Mouse (Mus musculus) spleen, postnatal 10 days (tissue): ENCODE data around the gene 4930512M02Rik.
"Not testable (repeated sequence)": the region's sequence is repeated elsewhere in the genome, so short reads cannot be mapped to it uniquely, and the experiment has no call there.

ENCODE experiments used
- DNase-seq, 2 experiments: peaks; one replicate each; pipeline ENCODE4 v3.0.0; 2021 to 2022; ENCODE audit warnings: low spot score in 2 of 2

The 4930512M02Rik gene

DNA sequence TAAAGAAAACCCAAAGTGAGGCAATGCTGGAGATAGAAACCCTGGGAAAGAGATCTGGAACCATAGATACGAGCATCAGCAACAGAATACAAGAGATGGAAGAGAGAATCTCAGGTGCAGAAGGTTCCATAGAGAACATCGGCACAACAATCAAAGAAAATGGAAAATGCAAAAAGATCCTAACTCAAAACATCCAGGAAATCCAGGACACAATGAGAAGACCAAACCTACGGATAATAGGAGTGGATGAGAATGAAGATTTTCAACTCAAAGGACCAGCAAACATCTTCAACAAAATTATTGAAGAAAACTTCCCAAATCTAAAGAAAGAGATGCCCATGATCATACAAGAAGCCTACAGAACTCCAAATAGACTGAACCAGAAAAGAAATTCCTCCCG lies at the start of gene 4930512M02Rik:
TSS of gene 4930512M02Rik (minus strand) at position 101 of the 400 bp plus-strand sequence.
- not testable (repeated sequence) for DNase-seq

DNA sequence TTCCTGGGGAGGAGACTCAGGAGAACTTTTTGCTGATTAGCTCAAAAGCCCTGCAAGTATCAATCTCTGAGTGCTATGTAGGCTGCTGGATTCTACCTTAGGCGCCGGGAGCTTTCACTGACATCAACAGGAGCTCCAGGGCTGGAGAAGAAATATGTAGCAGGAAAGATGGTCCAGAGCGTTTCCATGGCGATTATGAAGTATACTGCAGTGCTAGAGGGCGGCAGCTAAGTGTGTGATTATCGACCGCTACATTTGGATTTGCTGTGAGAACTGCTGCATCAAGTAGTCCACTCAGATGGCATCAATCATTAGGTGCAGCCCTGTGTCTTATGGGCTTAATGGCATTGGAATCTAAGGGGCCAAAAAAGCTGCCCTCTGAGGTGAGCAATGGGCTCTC lies 49.5 kb upstream of the 4930512M02Rik start:
- DNase-seq, result no peak

DNA sequence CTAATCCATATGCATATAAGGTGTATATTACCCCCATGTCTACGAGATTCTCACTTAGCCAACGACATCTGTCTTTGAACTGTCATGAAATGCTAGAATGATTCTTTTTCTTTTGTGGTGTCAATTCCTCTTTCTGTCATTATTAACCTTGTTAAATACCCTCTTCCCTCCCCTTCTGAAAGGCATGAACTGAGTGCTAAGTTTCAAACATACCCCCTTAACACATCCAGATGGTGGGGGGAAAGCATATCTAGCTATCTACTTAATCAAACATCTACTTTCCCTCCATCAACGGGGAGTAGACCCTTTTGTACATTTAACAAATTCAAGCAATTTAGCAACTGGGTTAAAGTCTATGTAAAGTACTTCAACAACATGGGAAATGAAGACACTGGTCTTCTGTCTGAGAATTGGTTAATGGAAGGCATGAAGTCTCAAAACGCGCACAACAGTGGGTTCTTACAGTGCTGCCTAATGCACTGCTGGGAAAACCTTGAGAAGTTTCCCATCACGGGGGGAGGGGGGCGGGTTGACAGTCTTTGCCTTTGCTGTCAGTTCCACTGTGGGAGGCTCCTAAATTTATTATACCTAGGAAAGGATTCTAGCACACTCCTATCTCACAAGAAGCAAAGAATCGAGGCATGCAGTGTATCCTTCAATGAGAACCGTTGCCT lies 48.6 kb upstream of the 4930512M02Rik start:
- DNase-seq, result no peak

DNA sequence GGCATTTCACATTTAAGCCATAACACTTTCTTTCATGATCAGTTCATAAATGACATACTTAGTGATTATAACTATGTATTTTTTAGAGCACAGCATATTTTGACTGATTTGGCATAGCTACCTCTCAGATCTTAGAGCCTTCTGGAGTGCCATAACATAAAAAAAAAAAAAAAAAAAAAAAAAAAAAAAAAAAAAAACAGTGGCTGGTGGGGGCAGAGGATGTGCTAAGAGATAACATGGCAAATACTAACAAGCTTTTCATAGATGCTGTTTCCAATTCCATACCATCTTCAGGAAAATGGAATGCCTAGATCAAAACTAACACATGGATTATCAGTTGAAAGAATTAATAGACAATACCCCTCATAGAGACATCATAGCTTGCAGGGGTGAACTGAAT lies 47.4 kb upstream of the 4930512M02Rik start:
- no peak for DNase-seq

DNA sequence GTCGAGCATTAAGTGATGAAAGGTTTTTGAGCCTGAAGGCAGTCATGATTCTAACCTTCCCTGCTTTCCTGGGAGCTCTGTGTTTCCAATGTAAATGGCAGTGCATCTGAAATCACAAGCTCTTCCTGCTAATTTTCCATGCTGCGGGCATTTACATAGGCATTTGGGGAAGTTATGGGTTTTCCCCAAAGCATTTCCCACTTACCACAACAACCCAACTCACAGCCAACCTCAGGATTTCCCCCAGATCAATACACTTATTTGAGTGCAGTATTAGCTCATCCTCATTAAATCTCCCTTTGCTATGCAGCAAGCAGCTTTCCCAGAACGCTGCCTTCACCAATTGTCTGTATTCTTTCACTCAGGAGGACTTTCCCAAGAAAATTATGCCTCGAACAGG lies 45.3 kb upstream of the 4930512M02Rik start:
- DNase-seq, result no peak

DNA sequence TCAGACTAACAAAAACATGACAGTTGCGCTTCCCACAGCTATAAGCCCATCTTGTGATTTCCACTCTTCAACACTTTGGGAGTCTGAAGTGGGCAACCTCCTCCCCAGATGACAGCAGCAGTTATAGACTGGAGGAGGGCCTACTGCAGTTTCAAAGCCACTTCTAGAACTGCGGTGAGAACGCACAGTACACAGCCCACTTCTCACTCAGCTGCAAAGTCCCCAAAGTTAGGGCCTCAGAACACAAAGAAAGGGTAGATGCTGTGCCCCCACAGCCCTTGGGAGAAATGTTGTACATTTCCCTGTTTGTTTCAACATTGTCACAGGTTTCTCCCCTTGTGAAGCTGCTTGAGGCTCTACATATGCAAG lies 40.3 kb upstream of the 4930512M02Rik start:
- no peak for DNase-seq

DNA sequence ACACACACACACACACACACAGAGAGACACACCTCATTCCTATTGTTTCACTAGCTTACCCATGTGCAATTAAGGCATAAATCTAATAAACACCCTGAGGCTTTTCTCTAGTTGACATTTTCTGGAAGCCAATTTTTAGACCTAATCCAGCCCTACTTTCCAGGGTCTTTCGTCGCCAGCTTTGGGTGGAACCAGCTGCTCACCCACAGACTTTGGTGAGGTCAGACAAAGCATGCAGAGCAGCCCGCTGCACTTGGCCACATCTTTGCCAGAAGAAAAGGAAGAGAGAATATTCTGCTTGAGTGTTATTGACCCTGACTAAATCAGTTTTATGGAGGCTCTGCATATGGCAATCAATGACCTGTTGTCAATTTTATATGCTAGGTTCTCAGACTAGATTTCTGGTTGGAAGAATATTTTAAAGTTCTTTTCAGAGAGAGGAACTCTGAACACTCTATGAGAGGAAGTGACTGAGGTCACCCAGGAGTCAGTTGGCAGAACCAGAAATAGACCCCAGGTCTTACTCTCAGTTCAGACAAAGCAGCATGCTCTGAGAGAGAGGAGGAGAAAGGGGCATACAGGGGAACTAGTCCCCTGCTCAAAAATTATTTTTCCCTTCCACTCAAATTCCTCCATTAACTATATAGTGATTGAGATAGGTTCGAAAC lies 39.8 kb upstream of the 4930512M02Rik start:
- no peak for DNase-seq

DNA sequence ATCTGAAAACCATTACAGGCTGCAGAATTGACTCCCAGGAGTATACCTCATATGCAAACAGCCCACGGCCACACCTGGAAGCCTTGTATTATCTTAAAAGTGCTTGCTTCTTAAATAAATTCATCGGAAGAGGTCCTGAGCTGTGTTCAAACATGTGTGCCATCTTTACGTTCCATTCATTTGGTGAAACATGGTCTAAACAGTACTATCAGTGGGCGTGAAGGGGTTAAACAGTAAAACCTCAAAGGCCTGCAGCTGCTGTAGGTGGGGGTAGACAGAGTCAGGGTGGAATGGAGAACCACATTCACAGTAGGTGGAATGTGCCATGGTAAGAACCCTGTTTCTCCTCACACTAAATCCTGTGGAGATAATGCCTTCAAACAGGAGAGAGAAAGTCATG lies 33.0 kb upstream of the 4930512M02Rik start:
- no peak for DNase-seq

DNA sequence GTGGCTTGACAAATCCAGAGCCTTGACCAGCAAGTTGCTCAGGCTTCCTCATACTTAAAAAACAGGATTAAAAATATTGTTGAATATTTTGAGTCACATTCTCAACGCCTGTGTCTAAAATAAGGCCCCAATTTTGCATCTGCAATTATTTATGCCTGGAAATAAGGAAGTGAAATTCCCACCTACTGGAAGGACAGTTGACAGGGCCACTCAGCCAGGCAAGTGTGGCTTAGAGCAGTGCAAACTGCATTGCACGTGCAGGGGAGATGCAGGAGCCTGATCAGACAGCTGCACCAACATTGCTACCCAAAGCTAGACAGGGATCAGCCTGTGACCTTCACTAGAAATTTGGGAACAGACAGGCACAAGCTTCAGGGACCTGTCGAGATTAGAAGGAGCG lies 31.2 kb upstream of the 4930512M02Rik start:
- DNase-seq, result no peak

DNA sequence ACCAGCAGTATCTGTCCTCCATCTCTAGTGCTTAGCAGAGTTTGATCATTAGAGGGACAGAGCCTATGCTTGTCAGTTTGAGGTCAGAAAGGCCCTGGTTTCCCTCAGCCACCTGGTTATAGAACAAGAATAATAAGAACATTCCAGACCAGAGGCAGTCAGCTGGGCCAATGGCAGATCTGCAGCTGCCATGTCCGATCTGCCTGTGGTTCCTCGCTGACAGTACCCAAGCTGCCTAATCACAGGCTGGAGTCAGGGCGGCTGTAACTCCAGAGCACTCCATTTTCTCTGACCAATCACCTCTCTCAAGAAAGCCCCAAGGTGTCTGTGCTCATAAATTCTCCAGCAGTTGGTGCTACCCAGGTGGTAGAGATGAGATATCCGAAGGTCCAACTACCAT lies 30.0 kb upstream of the 4930512M02Rik start:
- DNase-seq, result no peak

DNA sequence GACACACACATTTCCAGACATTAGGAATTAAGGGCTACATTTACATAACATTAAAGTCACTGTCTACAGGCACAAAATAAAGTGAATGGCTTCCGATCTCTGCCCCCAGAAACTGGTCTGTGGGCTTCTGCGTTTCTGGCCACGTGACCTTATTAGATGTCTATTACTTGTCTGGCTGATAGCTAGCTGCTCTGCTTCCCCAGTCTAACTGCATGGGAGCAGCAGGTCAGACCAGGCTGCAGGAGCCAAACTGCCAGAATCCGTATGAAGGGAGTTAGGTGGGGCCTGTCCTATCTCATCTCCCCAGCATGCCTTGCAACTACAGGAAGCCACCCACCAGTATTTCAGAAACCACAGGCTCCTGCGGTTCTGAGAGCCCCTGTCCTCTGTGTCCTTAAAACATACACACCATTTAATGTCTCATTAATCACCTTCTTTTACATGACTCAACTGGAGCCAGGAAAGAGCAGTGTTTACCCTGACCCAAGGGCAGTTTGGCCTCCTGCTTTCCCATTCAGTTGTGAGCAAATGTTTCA lies 29.4 kb upstream of the 4930512M02Rik start:
- peak; percentile 33 to 47 for DNase-seq

DNA sequence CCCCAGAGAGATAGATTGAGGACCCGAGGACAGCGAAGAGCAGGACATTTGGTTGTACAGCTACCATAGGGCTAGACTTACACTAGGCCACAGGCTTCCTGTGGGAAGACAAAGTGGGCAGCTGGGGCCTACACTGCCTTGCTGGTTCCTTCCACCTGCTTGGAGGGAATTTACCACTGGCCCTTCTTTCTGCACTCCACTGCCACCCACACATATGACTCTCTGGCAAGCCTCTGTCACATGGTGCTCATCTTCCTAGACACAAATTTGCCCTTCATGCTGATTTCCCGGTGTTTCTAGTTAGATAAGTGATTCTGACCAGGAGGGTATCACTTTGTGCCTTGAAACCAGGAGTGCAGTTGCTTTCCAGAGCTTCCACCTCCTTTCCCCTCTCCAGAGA lies 28.8 kb upstream of the 4930512M02Rik start:
- no peak for DNase-seq

DNA sequence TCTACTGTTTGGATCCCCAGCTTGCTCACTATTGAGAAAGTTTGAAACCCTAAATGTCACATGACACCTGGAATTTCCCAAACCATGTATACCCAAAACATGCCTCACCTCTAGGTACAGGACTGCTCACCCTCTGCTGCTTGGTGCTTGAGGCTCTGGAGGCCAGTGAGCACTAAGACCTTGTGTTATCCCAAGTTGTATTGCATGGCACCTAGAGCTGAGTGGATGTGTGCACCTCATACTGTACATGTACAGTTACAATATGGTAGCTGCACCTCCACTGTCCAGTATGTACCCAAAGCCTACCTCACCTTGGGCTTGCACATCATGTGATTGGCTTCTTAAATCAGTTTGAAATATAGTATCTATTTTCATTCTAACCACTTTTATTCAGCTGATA lies 16.7 kb upstream of the 4930512M02Rik start:
- no peak for DNase-seq

DNA sequence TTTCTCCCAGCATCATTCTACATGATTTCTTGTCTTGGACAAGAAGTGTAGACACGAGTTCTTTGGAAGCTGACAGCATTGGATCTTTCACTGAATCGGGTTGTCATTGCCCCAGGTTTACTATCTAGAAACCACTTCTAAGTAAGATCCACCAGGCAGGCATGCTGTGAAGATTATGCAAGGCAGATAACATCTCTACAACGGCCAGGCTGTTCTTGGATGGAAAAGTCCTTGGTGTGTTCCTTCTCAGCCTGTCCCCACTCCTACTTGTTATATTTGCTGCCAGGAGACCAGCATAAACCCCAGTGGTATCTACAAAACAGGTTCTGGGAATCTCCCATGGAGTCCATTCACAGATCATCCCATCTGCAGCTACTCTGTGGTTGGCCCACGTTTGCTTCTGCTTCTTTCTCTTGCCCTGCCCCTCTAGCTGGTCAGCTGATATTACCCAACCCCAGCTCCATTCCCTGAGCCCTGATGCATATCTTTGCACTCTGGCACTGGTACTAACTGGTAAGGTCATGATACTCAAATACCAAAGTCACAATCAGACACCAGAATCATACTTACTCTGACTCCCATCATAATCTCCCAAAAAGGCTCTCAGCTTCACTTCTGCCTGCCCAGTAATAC lies 3.4 kb downstream of the 4930512M02Rik start:
- DNase-seq, result no peak

DNA sequence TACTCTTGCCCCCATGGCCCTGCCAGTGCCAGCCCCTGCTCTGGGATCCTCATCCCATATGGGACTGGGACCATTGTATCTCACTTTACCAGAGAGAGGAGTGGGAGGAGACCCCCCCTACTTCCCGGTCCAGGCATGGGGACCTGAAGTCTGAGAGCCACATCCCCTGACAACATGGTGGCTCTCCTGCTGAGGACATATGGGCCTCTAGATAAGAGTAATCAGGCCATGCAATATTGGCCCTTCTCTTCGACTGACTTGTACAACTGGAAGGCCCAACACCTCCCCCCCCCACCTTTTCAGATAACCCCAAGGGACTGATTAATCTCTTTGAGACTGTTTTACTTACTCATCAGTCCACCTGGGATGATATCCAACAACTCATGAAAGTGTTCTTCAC lies 18.4 kb downstream of the 4930512M02Rik start:
- DNase-seq, result no peak

DNA sequence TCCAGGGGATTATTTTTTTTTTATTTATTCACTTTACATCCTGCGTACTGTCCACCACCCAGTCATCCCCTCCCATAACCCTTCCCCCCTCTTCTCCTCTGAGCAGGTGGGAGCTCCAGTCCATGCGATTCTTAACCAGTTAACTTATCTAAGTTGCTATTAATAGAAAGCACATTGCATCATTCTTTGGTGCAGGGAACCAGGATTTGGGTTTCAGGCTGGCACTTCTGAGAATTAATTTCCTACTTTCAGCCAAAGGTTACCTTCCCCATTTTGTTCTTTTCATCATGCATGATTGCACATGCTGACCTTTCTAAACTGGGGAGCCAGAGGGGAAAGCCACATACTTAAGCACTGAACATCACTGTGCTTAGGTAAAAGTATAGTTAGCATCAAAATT lies 40.3 kb downstream of the 4930512M02Rik start:
- DNase-seq, result no peak

DNA sequence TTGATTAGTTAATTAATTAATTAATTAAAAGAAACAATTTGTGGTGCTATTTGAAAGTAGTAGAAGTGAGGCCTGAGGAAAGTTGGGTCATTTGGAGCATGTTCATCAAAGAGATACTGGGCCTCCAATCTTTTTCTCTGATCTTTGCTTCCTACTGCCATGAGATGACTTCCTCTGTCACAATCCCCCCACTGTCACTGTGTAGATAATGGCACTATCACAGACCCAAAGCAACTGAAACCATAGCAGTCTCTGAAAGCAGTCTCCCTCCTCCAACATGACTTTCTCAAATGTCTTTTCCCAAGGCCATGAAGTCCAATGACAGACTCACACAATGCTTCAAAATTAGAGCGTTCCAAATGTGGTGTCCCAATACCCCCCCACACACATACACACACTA lies 41.2 kb downstream of the 4930512M02Rik start:
- DNase-seq, result no peak

DNA sequence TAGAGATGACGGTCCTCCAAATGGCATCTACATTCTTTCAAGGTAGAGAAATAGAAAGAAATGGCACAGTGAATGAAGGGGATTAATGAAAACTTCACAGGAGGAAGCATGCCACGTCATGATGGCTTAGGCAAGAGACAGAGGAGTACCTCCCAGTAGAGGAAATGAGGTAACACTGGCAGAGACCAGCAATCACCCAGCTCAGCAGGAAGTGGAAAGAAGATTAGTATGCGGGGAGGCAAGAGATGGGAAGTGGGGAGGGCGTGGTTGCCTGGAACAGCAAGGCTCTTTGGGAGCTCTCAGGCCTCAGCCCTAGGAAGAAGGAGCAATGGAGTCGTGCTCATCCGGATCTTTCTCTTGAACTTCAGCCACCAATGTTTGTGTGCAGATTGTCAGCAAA lies 53.9 kb downstream of the 4930512M02Rik start:
- DNase-seq, result peak in 1 of 2 experiments; percentile 31

DNA sequence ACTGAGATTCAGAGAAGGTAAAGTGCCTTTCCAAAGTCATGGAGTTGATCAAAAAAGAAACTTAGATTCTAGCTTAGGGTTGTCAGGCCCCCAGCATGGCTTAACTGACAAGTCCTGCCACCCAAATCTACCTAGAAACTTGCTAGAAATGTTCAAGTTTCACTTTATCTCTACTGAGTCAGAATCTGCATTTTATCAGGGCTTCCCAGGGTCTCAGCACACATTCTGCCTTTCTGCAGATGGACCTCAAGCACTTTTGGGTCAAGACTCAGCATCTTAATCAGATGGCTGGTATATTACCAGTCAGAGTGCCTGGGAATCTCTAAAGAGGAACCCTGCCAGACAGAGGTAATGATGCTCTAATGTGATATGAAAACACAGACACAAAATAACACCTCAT lies 56.9 kb downstream of the 4930512M02Rik start:
- DNase-seq, result no peak

DNA sequence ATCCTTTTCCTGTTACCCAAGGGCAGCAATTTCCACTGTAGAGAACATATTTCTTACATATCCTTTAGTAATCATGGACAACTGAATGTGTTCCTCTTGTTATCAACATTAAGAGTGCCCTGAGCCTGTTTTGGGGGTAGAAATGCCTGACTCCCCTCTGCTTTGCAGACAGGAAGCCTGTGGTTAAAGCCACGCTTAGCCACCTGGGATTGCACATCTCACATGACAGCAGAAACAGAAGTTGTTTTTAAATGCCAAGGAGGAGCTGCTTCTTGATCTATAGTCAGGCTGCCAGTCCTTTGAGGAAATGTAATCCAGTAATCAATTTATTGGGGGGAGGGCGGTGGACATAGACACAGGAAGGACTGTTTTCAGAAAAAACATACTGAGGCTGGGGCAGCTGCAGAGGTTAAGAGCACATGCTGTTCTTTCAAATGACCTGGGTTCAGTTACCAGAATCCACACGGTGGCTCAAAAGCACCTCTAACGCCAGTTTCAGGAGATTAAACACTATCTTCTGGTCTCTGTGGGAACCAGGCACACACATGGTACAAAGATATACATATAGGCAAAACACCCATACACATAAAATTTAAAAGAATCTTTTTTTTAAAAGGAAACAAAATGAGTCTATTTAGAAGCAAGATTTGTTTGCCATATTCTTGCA lies 58.0 kb downstream of the 4930512M02Rik start:
- DNase-seq, result peak in 1 of 2 experiments; percentile 51

DNA sequence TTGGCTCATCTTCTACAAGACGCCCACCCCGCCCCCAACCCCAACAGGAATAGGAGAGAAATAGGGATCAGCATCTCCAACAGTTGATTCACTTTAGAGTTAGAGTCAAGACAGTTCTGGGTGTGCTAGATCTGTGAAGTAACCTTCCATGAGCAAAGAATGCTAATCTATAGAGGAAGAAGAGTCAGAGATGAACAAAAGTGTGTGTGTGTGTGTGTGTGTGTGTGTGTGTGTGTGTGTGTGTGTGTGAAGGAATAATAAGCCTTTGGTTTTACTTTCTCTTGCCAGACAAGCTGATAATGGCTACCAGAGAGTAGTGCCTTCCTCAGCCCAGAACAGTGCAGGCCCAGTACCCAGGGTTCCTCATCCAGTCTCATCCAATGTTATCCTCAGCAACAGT lies 59.6 kb downstream of the 4930512M02Rik start:
- DNase-seq, result no peak

DNA sequence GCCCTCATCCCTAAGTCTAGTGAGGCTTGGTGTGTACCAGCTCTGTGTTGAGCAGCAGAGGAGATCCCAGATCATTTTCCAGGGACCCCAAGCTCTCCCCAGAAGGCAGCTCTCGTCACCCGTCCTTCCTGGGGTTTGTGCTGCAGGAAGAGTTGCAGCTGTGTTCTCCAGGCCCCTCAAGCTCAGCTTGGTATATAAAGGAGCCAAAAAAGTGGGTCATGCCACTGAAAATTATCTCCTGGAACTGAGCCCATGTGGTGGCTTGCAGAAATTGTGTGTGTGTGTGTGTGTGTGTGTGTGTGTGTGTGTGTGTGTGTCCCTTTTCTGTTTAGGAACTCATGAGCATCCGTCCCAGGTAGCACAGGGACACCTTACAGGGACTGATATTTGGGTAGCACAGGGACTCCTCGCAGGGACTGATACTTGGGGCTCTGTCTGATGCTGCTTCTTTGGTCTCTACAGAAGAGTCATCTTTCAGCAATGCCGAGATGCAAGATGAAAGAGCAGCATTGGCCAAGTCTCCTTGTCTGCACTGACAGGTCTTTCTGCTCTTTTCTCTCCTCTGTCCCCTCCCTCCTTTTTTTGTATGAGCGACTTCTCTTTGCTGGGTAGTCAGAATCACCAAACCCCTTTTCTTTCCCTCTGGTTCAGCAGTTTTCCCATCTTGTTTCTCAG lies 62.4 kb downstream of the 4930512M02Rik start:
- DNase-seq, result no peak
